Mouse (Mus musculus): ENCODE measurements around the gene Pycr2. TPM values are rescaled to one million over a fixed set of nuclear protein-coding genes. Genes with fewer than 3 reads are reported as not detected.

Pycr2 gene
- polyA plus RNA-seq, 1 experiment from 2014 or later = 111 TPM

- Histone ChIP-seq H3K9ac (ENCODE audit: low read length) (no peak overlapping the region), H3K27ac (ENCODE audit: low read depth, low read length) (no peak overlapping the region), H3K36me3 (ENCODE audit: control insufficient read depth, insufficient read depth, low read length) (no peaks in the 10 kb centered on the region), H3K4me1 (replicated peaks; ENCODE audit: control insufficient read depth, insufficient read depth, low read length) (peaks cover 4% of the 10 kb centered on the region; the same call in 1 of the 2 replicates), H3K9me3 (ENCODE audit: control insufficient read depth, low read length) (no peaks in the 10 kb centered on the region), H3K4me2 (ENCODE audit: low read depth, low read length, severe bottlenecking) (no peak overlapping the region), H3K4me3 (ENCODE audit: low read depth, low read length) (no peak overlapping the region), H3K27me3 (ENCODE audit: control insufficient read depth, insufficient read depth, low read length) (peaks cover 19% of the 10 kb centered on the region)
- WGBS = 93% methylated on average over 6 of the region's 6 CpGs
- ATAC-seq (replicated peaks; ENCODE audit: low FRiP score) (no peak), DNase-seq (ENCODE audit: low spot score) (no peak)
Measured at GRCm38 (mm10) chr1:180946448-180946847, 42.4 kb downstream of the Pycr2 start.

- WGBS = 86% methylated on average over 6 of the region's 6 CpGs
- DNase-seq (ENCODE audit: low spot score) = no peak
- Histone ChIP-seq H3K9ac (ENCODE audit: low read length) (no peak overlapping the region), H3K4me3 (ENCODE audit: low read depth, low read length) (no peak overlapping the region), H3K27ac (ENCODE audit: low read depth, low read length) (no peak overlapping the region), H3K27me3 (ENCODE audit: control insufficient read depth, insufficient read depth, low read length) (no peaks in the 10 kb centered on the region), H3K4me1 (replicated peaks; ENCODE audit: control insufficient read depth, insufficient read depth, low read length) (peaks cover 3% of the 10 kb centered on the region; the same call in 1 of the 2 replicates), H3K4me2 (ENCODE audit: low read depth, low read length, severe bottlenecking) (no peak overlapping the region), H3K9me3 (ENCODE audit: control insufficient read depth, low read length) (no peaks in the 10 kb centered on the region), H3K36me3 (ENCODE audit: control insufficient read depth, insufficient read depth, low read length) (no peaks in the 10 kb centered on the region)
- ATAC-seq (replicated peaks; ENCODE audit: low FRiP score) = no peak
Measured at GRCm38 (mm10) chr1:180952085-180952746, 48.1 kb downstream of the Pycr2 start.

- Histone ChIP-seq H3K9me3 (ENCODE audit: control insufficient read depth, low read length) (no peaks in the 10 kb centered on the region), H3K9ac (ENCODE audit: low read length) (no peak overlapping the region), H3K4me1 (replicated peaks; ENCODE audit: control insufficient read depth, insufficient read depth, low read length) (peaks cover 3% of the 10 kb centered on the region; the same call in 1 of the 2 replicates), H3K4me3 (ENCODE audit: low read depth, low read length) (no peak overlapping the region), H3K27me3 (ENCODE audit: control insufficient read depth, insufficient read depth, low read length) (no peaks in the 10 kb centered on the region), H3K4me2 (ENCODE audit: low read depth, low read length, severe bottlenecking) (no peak overlapping the region), H3K36me3 (ENCODE audit: control insufficient read depth, insufficient read depth, low read length) (no peaks in the 10 kb centered on the region), H3K27ac (ENCODE audit: low read depth, low read length) (no peak overlapping the region)
- DNase-seq (ENCODE audit: low spot score) (no peak), ATAC-seq (replicated peaks; ENCODE audit: low FRiP score) (no peak)
- WGBS = 91% methylated on average over 5 of the region's 5 CpGs
Measured at GRCm38 (mm10) chr1:180952808-180953207, 48.7 kb downstream of the Pycr2 start.

GRCm38 (mm10) chr1:180956401-180956800, 52.3 kb downstream of the Pycr2 start:
- Histone ChIP-seq H3K27me3 (ENCODE audit: control insufficient read depth, insufficient read depth, low read length) (no peaks in the 10 kb centered on the region), H3K27ac (ENCODE audit: low read depth, low read length) (no peak overlapping the region), H3K4me2 (ENCODE audit: low read depth, low read length, severe bottlenecking) (no peak overlapping the region), H3K9ac (ENCODE audit: low read length) (no peak overlapping the region), H3K4me1 (replicated peaks; ENCODE audit: control insufficient read depth, insufficient read depth, low read length) (peaks cover 3% of the 10 kb centered on the region; the same call in 1 of the 2 replicates), H3K9me3 (ENCODE audit: control insufficient read depth, low read length) (no peaks in the 10 kb centered on the region), H3K36me3 (ENCODE audit: control insufficient read depth, insufficient read depth, low read length) (no peaks in the 10 kb centered on the region), H3K4me3 (ENCODE audit: low read depth, low read length) (no peak overlapping the region)
- ATAC-seq (replicated peaks; ENCODE audit: low FRiP score) (no peak), DNase-seq (ENCODE audit: low spot score) (no peak)
- WGBS = 86% methylated on average over 8 of the region's 8 CpGs

GRCm38 (mm10) chr1:180956973-180957381, 52.9 kb downstream of the Pycr2 start:
- ATAC-seq (replicated peaks; ENCODE audit: low FRiP score) = no peak
- Histone ChIP-seq H3K4me3 (ENCODE audit: low read depth, low read length) (no peak overlapping the region), H3K27me3 (ENCODE audit: control insufficient read depth, insufficient read depth, low read length) (no peaks in the 10 kb centered on the region), H3K9me3 (ENCODE audit: control insufficient read depth, low read length) (no peaks in the 10 kb centered on the region), H3K36me3 (ENCODE audit: control insufficient read depth, insufficient read depth, low read length) (no peaks in the 10 kb centered on the region), H3K4me2 (ENCODE audit: low read depth, low read length, severe bottlenecking) (no peak overlapping the region), H3K27ac (ENCODE audit: low read depth, low read length) (no peak overlapping the region), H3K4me1 (replicated peaks; ENCODE audit: control insufficient read depth, insufficient read depth, low read length) (peaks cover 3% of the 10 kb centered on the region; the same call in 1 of the 2 replicates), H3K9ac (ENCODE audit: low read length) (no peak overlapping the region)
- WGBS = 86% methylated on average over 8 of the region's 8 CpGs
- no peak for DNase-seq (ENCODE audit: low spot score)

Other genes starting within 250 kb of the Pycr2 start
- gene Mixl1, start 207.3 kb upstream of the Pycr2 start, polyA plus RNA-seq (2014; fragmentation: Nextera tagmentation; extraction: Ambion mirVana) = 0.11 TPM in 1 of 2 replicates, not detected in the other
- 21.6 and 22.8 TPM in 2 replicates for gene Acbd3, start 178.2 kb upstream of the Pycr2 start, polyA plus RNA-seq (2014; fragmentation: Nextera tagmentation; extraction: Ambion mirVana)
- 3,157 and 3,206 TPM in 2 replicates for gene H3f3a, start 90.3 kb upstream of the Pycr2 start, polyA plus RNA-seq (2014; fragmentation: Nextera tagmentation; extraction: Ambion mirVana)
- 33.8 and 35.4 TPM in 2 replicates for gene Sde2, start 53.2 kb upstream of the Pycr2 start, polyA plus RNA-seq (2014; fragmentation: Nextera tagmentation; extraction: Ambion mirVana)
- not detected in 2 replicates for gene Lefty2, start 11.2 kb upstream of the Pycr2 start, polyA plus RNA-seq (2014; fragmentation: Nextera tagmentation; extraction: Ambion mirVana)
- 0.45 and 0.51 TPM in 2 replicates for gene Lefty1, start 30.7 kb downstream of the Pycr2 start, polyA plus RNA-seq (2014; fragmentation: Nextera tagmentation; extraction: Ambion mirVana)
- 2.7 and 3.0 TPM in 2 replicates for gene Tmem63a, start 38.1 kb downstream of the Pycr2 start, polyA plus RNA-seq (2014; fragmentation: Nextera tagmentation; extraction: Ambion mirVana)
- 0.65 and 1.1 TPM in 2 replicates for gene Ephx1, start 116.6 kb downstream of the Pycr2 start, polyA plus RNA-seq (2014; fragmentation: Nextera tagmentation; extraction: Ambion mirVana)
- 0.09 TPM in 1 of 2 replicates, not detected in the other for gene 9130409I23Rik, start 146.9 kb downstream of the Pycr2 start, polyA plus RNA-seq (2014; fragmentation: Nextera tagmentation; extraction: Ambion mirVana)
- gene Nvl, start 239.9 kb downstream of the Pycr2 start, polyA plus RNA-seq (2014; fragmentation: Nextera tagmentation; extraction: Ambion mirVana) = 41.9 and 48.5 TPM in 2 replicates
- 89.9 and 96.5 TPM in 2 replicates for gene Cnih4, start 240.4 kb downstream of the Pycr2 start, polyA plus RNA-seq (2014; fragmentation: Nextera tagmentation; extraction: Ambion mirVana)

All from forebrain, embryonic 11.5 days (tissue).